Mouse (Mus musculus) limb, embryonic 15.5 days (tissue): ENCODE measurements around the gene Vwa1. TPM values are rescaled to one million over a fixed set of nuclear protein-coding genes. Genes with fewer than 3 reads are reported as not detected.

Experiments used
- ATAC-seq: fragments of 200-750 bp; cut with Nextera tagmentation; 2 replicates; pipeline ENCODE4 v1.8.0; 2017; ENCODE audit warnings: low read depth, moderate TSS enrichment; ENCODE audit not compliant: insufficient number of reproducible peaks, low FRiP score, low TSS enrichment
- H3K27ac ChIP-seq: fragments of 300-500 bp; sonication (generic); 2 replicates; pipeline ENCODE4 v1.5.1; 2015; ENCODE audit warnings: moderate library complexity, mild to moderate bottlenecking, inconsistent platforms
- H3K27me3 ChIP-seq: fragments of 300-500 bp; sonication (generic); 2 replicates; pipeline ENCODE4 v1.6.1; 2015; ENCODE audit warnings: inconsistent platforms
- H3K36me3 ChIP-seq: fragments of 300-500 bp; sonication (generic); 2 replicates; pipeline ENCODE4 v1.6.1; 2015; ENCODE audit warnings: inconsistent platforms
- H3K4me1 ChIP-seq: fragments of 300-500 bp; sonication (generic); 2 replicates; pipeline ENCODE4 v1.6.1; 2015; ENCODE audit warnings: inconsistent platforms
- H3K4me2 ChIP-seq: fragments of 300-500 bp; sonication (generic); 2 replicates; pipeline ENCODE4 v1.6.1; 2015; ENCODE audit warnings: mild to moderate bottlenecking, inconsistent platforms
- H3K4me3 ChIP-seq: fragments of 300-500 bp; sonication (generic); 2 replicates; pipeline ENCODE4 v1.5.1; 2015; ENCODE audit warnings: mild to moderate bottlenecking, inconsistent platforms
- H3K9ac ChIP-seq: fragments of 300-500 bp; sonication (generic); 2 replicates; pipeline ENCODE4 v1.6.1; 2015; ENCODE audit warnings: inconsistent platforms
- H3K9me3 ChIP-seq: fragments of 300-500 bp; sonication (generic); 2 replicates; pipeline ENCODE4 v1.6.1; 2016; ENCODE audit warnings: inconsistent platforms
- WGBS: fragments of 180-500 bp; shearing (Covaris S2); methylation state at CpG from one replicate; pipeline ENCODE4 v1.1.7; 2015; 5-methylcytosine and 5-hydroxymethylcytosine counted together
- polyA plus RNA-seq: library from polyadenylated mRNA; unstranded; fragments of >200 nt; fragmentation: Nextera tagmentation; extraction: Ambion mirVana; gene quantifications from 2 replicates; pipeline ENCODE4 v1.2.1, GENCODE M21; 2015

The Vwa1 gene
- polyA plus RNA-seq: 17.6 and 21.3 TPM in 2 replicates

- ATAC-seq: peak; percentile 78
- H3K36me3 ChIP-seq: no peaks in the 10 kb centered on the region
- H3K27me3 ChIP-seq: 0 out of 2 replicates have a peak, but pooled peaks cover 6% of the 10 kb centered on the region
- WGBS: under 1% methylated on average over 35 of the region's 35 CpGs
- H3K4me3 ChIP-seq: peak within 1 kb of the TSS; percentile 47
- H3K27ac ChIP-seq: peak within 1 kb of the TSS; percentile 73
- H3K4me2 ChIP-seq: peak within 1 kb of the TSS; percentile 85
- H3K9me3 ChIP-seq: no peaks in the 10 kb centered on the region
- peaks cover 52% of the 10 kb centered on the region for H3K4me1 ChIP-seq
- 0 out of 2 replicates have a peak within 1 kb of the TSS, but pooled peaks have one; percentile 26 for H3K9ac ChIP-seq
These were observed at the start of gene Vwa1 for GRCm38 (mm10) chr4:155774280-155774754. TSS of gene Vwa1 (minus strand) at chr4:155774698.

GRCm38 (mm10) chr4:155823443-155823842, 48.9 kb upstream of the Vwa1 start:
- no peak for ATAC-seq
- Histone ChIP-seq H3K36me3 (peaks cover 84% of the 10 kb centered on the region), H3K4me2 (no peak overlapping the region), H3K27ac (no peak overlapping the region), H3K9me3 (no peaks in the 10 kb centered on the region), H3K27me3 (no peaks in the 10 kb centered on the region), H3K4me3 (no peak overlapping the region), H3K4me1 (no peaks in the 10 kb centered on the region), H3K9ac (no peak overlapping the region)
- 92% methylated on average over 16 of the region's 16 CpGs for WGBS

- no peak overlapping the region for H3K27ac ChIP-seq
- ATAC-seq: no peak
- no peak overlapping the region for H3K9ac ChIP-seq
These were observed 46.5 kb upstream of the Vwa1 start for GRCm38 (mm10) chr4:155821025-155821424.

GRCm38 (mm10) chr4:155817533-155817932, 43.0 kb upstream of the Vwa1 start:
- H3K27me3 ChIP-seq: no peaks in the 10 kb centered on the region
- no peak for ATAC-seq

More at GRCm38 (mm10) chr4:155821025-155821424, 46.5 kb upstream of the Vwa1 start:
- H3K4me3 ChIP-seq: no peak overlapping the region
- no peaks in the 10 kb centered on the region for H3K9me3 ChIP-seq
- H3K4me1 ChIP-seq: no peaks in the 10 kb centered on the region
- H3K4me2 ChIP-seq: no peak overlapping the region
- H3K36me3 ChIP-seq: peaks cover 92% of the 10 kb centered on the region
- no peaks in the 10 kb centered on the region for H3K27me3 ChIP-seq
- WGBS: 77% methylated on average over 7 of the region's 7 CpGs

GRCm38 (mm10) chr4:155812665-155813181, 38.2 kb upstream of the Vwa1 start:
- peaks cover 70% of the 10 kb centered on the region for H3K36me3 ChIP-seq
- ATAC-seq: peak; percentile 30; the same call in 1 of the 2 replicates

More at GRCm38 (mm10) chr4:155817533-155817932, 43.0 kb upstream of the Vwa1 start:
- H3K4me3 ChIP-seq: no peak overlapping the region
- no peak overlapping the region for H3K9ac ChIP-seq
- H3K4me2 ChIP-seq: no peak overlapping the region
- no peak overlapping the region for H3K27ac ChIP-seq
- H3K9me3 ChIP-seq: no peaks in the 10 kb centered on the region
- H3K4me1 ChIP-seq: peaks cover 14% of the 10 kb centered on the region
- 85% methylated on average over 4 of the region's 4 CpGs for WGBS
- peaks cover 85% of the 10 kb centered on the region for H3K36me3 ChIP-seq

GRCm38 (mm10) chr4:155811929-155812664, 37.6 kb upstream of the Vwa1 start, which contains the start of gene Ccnl2:
TSS of gene Ccnl2 (plus strand) at chr4:155812489.
- Histone ChIP-seq H3K4me2 (peak within 1 kb of the TSS; percentile 68), H3K9ac (peak within 1 kb of the TSS; percentile 99), H3K27me3 (no peaks in the 10 kb centered on the region), H3K4me3 (peak within 1 kb of the TSS; percentile 98), H3K36me3 (peaks cover 69% of the 10 kb centered on the region), H3K27ac (peak within 1 kb of the TSS; percentile 93), H3K9me3 (no peaks in the 10 kb centered on the region), H3K4me1 (peaks cover 20% of the 10 kb centered on the region)
- peak; percentile 99 for ATAC-seq
- WGBS: 1% methylated on average over 60 of the region's 60 CpGs

More at GRCm38 (mm10) chr4:155812665-155813181, 38.2 kb upstream of the Vwa1 start:
- Histone ChIP-seq H3K4me3 (peak overlapping the region; percentile 98), H3K27ac (peak overlapping the region; percentile 93), H3K4me1 (peaks cover 20% of the 10 kb centered on the region), H3K9me3 (no peaks in the 10 kb centered on the region), H3K4me2 (peak overlapping the region; percentile 68), H3K9ac (peak overlapping the region; percentile 99), H3K27me3 (no peaks in the 10 kb centered on the region)
- under 1% methylated on average over 48 of the region's 49 CpGs for WGBS

GRCm38 (mm10) chr4:155807841-155808240, 33.3 kb upstream of the Vwa1 start:
- no peaks in the 10 kb centered on the region for H3K9me3 ChIP-seq
- peaks cover 43% of the 10 kb centered on the region for H3K36me3 ChIP-seq

GRCm38 (mm10) chr4:155803340-155804041, 29.0 kb upstream of the Vwa1 start:
- no peaks in the 10 kb centered on the region for H3K9me3 ChIP-seq
- peaks cover 18% of the 10 kb centered on the region for H3K4me1 ChIP-seq
- peak overlapping the region; percentile 84 for H3K9ac ChIP-seq
- H3K4me3 ChIP-seq: peak overlapping the region; percentile 88
- peak overlapping the region; percentile 79 for H3K27ac ChIP-seq
- under 1% methylated on average over 58 of the region's 58 CpGs for WGBS
- H3K27me3 ChIP-seq: no peaks in the 10 kb centered on the region
- peak; percentile 95 for ATAC-seq
- H3K4me2 ChIP-seq: peak overlapping the region; percentile 78
- peaks cover 20% of the 10 kb centered on the region for H3K36me3 ChIP-seq

More at GRCm38 (mm10) chr4:155807841-155808240, 33.3 kb upstream of the Vwa1 start:
- H3K4me3 ChIP-seq: no peak overlapping the region
- H3K4me1 ChIP-seq: peaks cover 22% of the 10 kb centered on the region
- no peak overlapping the region for H3K4me2 ChIP-seq
- H3K9ac ChIP-seq: no peak overlapping the region
- WGBS: 89% methylated on average over 3 of the region's 3 CpGs
- H3K27ac ChIP-seq: no peak overlapping the region
- no peaks in the 10 kb centered on the region for H3K27me3 ChIP-seq
- ATAC-seq: no peak

GRCm38 (mm10) chr4:155802741-155803339, 28.3 kb upstream of the Vwa1 start, which contains the start of gene Mrpl20:
TSS of gene Mrpl20 (plus strand) at chr4:155802878.
- Histone ChIP-seq H3K27me3 (no peaks in the 10 kb centered on the region), H3K4me2 (peak within 1 kb of the TSS; percentile 78), H3K9ac (peak within 1 kb of the TSS; percentile 84), H3K4me1 (peaks cover 18% of the 10 kb centered on the region), H3K4me3 (peak within 1 kb of the TSS; percentile 88), H3K9me3 (no peaks in the 10 kb centered on the region), H3K36me3 (peaks cover 14% of the 10 kb centered on the region), H3K27ac (peak within 1 kb of the TSS; percentile 79)
- no peak for ATAC-seq
- WGBS: 11% methylated on average over 12 of the region's 12 CpGs

- no peak overlapping the region for H3K27ac ChIP-seq
- no peak overlapping the region for H3K4me2 ChIP-seq
- peaks cover 8% of the 10 kb centered on the region; the same call in 1 of the 2 replicates for H3K36me3 ChIP-seq
- WGBS: 96% methylated on average over 1 of the region's 1 CpGs
- H3K4me1 ChIP-seq: peaks cover 18% of the 10 kb centered on the region
- no peaks in the 10 kb centered on the region for H3K9me3 ChIP-seq
- no peaks in the 10 kb centered on the region for H3K27me3 ChIP-seq
- no peak overlapping the region for H3K9ac ChIP-seq
- ATAC-seq: no peak
- H3K4me3 ChIP-seq: no peak overlapping the region
These were observed 27.6 kb upstream of the Vwa1 start for GRCm38 (mm10) chr4:155802075-155802474.

- Histone ChIP-seq H3K4me3 (no peak overlapping the region), H3K9ac (no peak overlapping the region), H3K27me3 (no peaks in the 10 kb centered on the region), H3K9me3 (no peaks in the 10 kb centered on the region), H3K36me3 (no peaks in the 10 kb centered on the region), H3K4me1 (no peaks in the 10 kb centered on the region; the same call in 1 of the 2 replicates), H3K27ac (no peak overlapping the region), H3K4me2 (no peak overlapping the region)
- WGBS: 83% methylated on average over 2 of the region's 2 CpGs
- no peak for ATAC-seq
These were observed 19.2 kb upstream of the Vwa1 start for GRCm38 (mm10) chr4:155793730-155794129.
